Mouse (Mus musculus): ENCODE data around the gene St7.

Gene St7

GRCm38 (mm10) chr6:17823614-17824013, 130.9 kb downstream of the St7 start:
- no peak for DNase-seq (ENCODE audit: low spot score)

GRCm38 (mm10) chr6:17824735-17825134, 132.0 kb downstream of the St7 start:
- no peak for DNase-seq (ENCODE audit: low spot score)

- DNase-seq (ENCODE audit: low spot score), result no peak
Observed at GRCm38 (mm10) chr6:17828382-17828781, 135.6 kb downstream of the St7 start.

GRCm38 (mm10) chr6:17829981-17830380, 137.2 kb downstream of the St7 start:
- no peak for DNase-seq (ENCODE audit: low spot score)

GRCm38 (mm10) chr6:17834493-17834892, 141.8 kb downstream of the St7 start:
- DNase-seq (ENCODE audit: low spot score), result peak; percentile 70

GRCm38 (mm10) chr6:17835693-17836092, 143.0 kb downstream of the St7 start:
- no peak for DNase-seq (ENCODE audit: low spot score)

GRCm38 (mm10) chr6:17837676-17838075, 144.9 kb downstream of the St7 start:
- DNase-seq (ENCODE audit: low spot score), result no peak

- no peak for DNase-seq (ENCODE audit: low spot score)
Observed at GRCm38 (mm10) chr6:17840431-17840830, 147.7 kb downstream of the St7 start.

- peak; percentile 77 for DNase-seq (ENCODE audit: low spot score)
Observed at GRCm38 (mm10) chr6:17842759-17843158, 150.0 kb downstream of the St7 start.

GRCm38 (mm10) chr6:17851316-17851715, 158.6 kb downstream of the St7 start:
- no peak for DNase-seq (ENCODE audit: low spot score)

- no peak for DNase-seq (ENCODE audit: low spot score)
Observed at GRCm38 (mm10) chr6:17853587-17854274, 161.0 kb downstream of the St7 start.

- DNase-seq (ENCODE audit: low spot score), result no peak
Observed at GRCm38 (mm10) chr6:17855616-17856015, 162.9 kb downstream of the St7 start.

- DNase-seq (ENCODE audit: low spot score), result no peak
Observed at GRCm38 (mm10) chr6:17859564-17859963, 166.8 kb downstream of the St7 start.

- DNase-seq (ENCODE audit: low spot score), result no peak
Observed at GRCm38 (mm10) chr6:17860463-17860862, 167.7 kb downstream of the St7 start.

- no peak for DNase-seq (ENCODE audit: low spot score)
Observed at GRCm38 (mm10) chr6:17867796-17868195, 175.1 kb downstream of the St7 start.

GRCm38 (mm10) chr6:17871831-17872372, 179.2 kb downstream of the St7 start:
- no peak for DNase-seq (ENCODE audit: low spot score)

GRCm38 (mm10) chr6:17875606-17876005, 182.9 kb downstream of the St7 start:
- no peak for DNase-seq (ENCODE audit: low spot score)

- DNase-seq (ENCODE audit: low spot score), result peak; percentile 32
Observed at GRCm38 (mm10) chr6:17876023-17876613, 183.4 kb downstream of the St7 start.

GRCm38 (mm10) chr6:17876670-17877179, 184.0 kb downstream of the St7 start:
- no peak for DNase-seq (ENCODE audit: low spot score)

GRCm38 (mm10) chr6:17882943-17883342, 190.2 kb downstream of the St7 start:
- no peak for DNase-seq (ENCODE audit: low spot score)

GRCm38 (mm10) chr6:17887765-17888164, 195.0 kb downstream of the St7 start:
- no peak for DNase-seq (ENCODE audit: low spot score)

- DNase-seq (ENCODE audit: low spot score), result no peak
Observed at GRCm38 (mm10) chr6:17895562-17895961, 202.8 kb downstream of the St7 start.

- no peak for DNase-seq (ENCODE audit: low spot score)
Observed at GRCm38 (mm10) chr6:17898539-17898938, 205.8 kb downstream of the St7 start.
